ENCODE assay signal across 8 mouse cellular contexts in the genomic region with DNA sequence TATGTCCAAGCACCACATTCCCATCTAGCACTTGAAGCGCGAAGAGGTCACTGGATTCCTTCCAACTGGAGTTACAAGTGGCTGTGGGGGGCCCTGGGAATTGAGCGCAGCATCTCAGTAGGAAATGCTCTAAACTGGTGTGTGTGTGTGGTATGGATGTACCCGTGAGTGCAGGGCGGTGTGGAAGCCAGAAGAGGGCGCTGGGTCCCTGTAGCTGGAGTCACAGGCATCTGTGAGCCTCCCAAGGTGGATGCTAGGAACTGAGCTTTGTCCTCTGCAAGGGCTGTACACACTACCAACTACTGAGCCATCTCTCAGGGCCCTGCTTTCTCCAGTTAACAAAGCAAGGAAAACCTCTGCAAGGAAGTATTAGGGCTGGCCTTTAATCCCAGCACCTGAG. TPM values are rescaled to one million over a fixed set of nuclear protein-coding genes. Genes with fewer than 3 reads are reported as not detected.
DNase-seq lines count a peak whose midpoint lies in the region; ATAC-seq lines count a peak whose summit lies in the region.
"Had no signal": no experiment of that assay in that cellular context is flagged by ENCODE, and none has a peak within 500 bp of the region (broad histone marks: within the 10 kb centered on the region; RNA-seq: fewer than 3 reads in every experiment).

No protein-coding gene starts in this region.

- peaks cover 15% of the 10 kb centered on the region for H3K4me1 ChIP-seq in kidney, embryonic 16.5 days (ENCODE audit: insufficient read depth, low read length)

- no peak overlapping the region for H3K4me2 ChIP-seq in kidney, embryonic 16.5 days (replicated peaks; ENCODE audit: low read depth, low read length)

- H3K4me3 ChIP-seq in kidney, embryonic 16.5 days (ENCODE audit: low read length): no peak overlapping the region

- 91% methylated on average over 6 of the region's 6 CpGs for WGBS in kidney, embryonic 16.5 days

- H3K9me3 ChIP-seq in kidney, embryonic 16.5 days (ENCODE audit: low read length): no peaks in the 10 kb centered on the region

- ATAC-seq in kidney, embryonic 16.5 days (ENCODE audit: low FRiP score, low TSS enrichment): no peak
- ATAC-seq in inflammation-experienced regulatory T-cells, adult 6 months: no peak

- no peak overlapping the region; the same call in 1 of the 2 replicates for H3K9ac ChIP-seq in kidney, embryonic 16.5 days (replicated peaks; ENCODE audit: low read length)

- H3K36me3 ChIP-seq in kidney, embryonic 16.5 days (ENCODE audit: insufficient read depth, low read length): peaks cover 11% of the 10 kb centered on the region; the same call in 1 of the 2 replicates

- peak; percentile 20 for DNase-seq in kidney, adult 18-20 months
- DNase-seq in ES-CJ7 (ENCODE audit: low read depth, low spot score): peak; percentile 83
- DNase-seq in cerebellum, postnatal 14 days: peak; percentile 28 to 54
- peak; percentile 14 to 47 for DNase-seq in spleen, adult 18-20 months
- no peak for DNase-seq in right cerebral cortex, postnatal 4 days

- H3K27ac ChIP-seq in kidney, embryonic 16.5 days (ENCODE audit: low read length): no peak overlapping the region
- H3K27ac ChIP-seq: macrophage had no signal

- no peaks in the 10 kb centered on the region for H3K27me3 ChIP-seq in kidney, embryonic 16.5 days (ENCODE audit: insufficient read depth, low read length)

RNA-seq across cellular contexts. Expression of a gene that starts 2.5 kb away (rescaled TPM):
- 285 and 304 TPM in 2 replicates for polyA plus RNA-seq in kidney, embryonic 16.5 days (2015; fragmentation: Nextera tagmentation; extraction: Ambion mirVana)
- 100 to 1,000 TPM; 256 to 267 (median 261) TPM for polyA plus RNA-seq in inflammation-experienced regulatory T-cells, adult 6 months (2017; shearing (Covaris generic))

RNA-seq across cellular contexts. Expression of a gene that starts 26.6 kb away (rescaled TPM):
- 761 and 859 TPM in 2 replicates for polyA plus RNA-seq in kidney, embryonic 16.5 days (2015; fragmentation: Nextera tagmentation; extraction: Ambion mirVana)
- 1 to 10 TPM; 2.7 to 4.9 (median 4.4) TPM for polyA plus RNA-seq in inflammation-experienced regulatory T-cells, adult 6 months (2017; shearing (Covaris generic))

RNA-seq across cellular contexts. Expression of a gene that starts 33.4 kb away (rescaled TPM):
- 10.8 and 13.0 TPM in 2 replicates for polyA plus RNA-seq in kidney, embryonic 16.5 days (2015; fragmentation: Nextera tagmentation; extraction: Ambion mirVana)
- 1,000 to 10,000 TPM; 1,449 to 1,788 (median 1,727) TPM for polyA plus RNA-seq in inflammation-experienced regulatory T-cells, adult 6 months (2017; shearing (Covaris generic))

RNA-seq across cellular contexts. Expression of a gene that starts 38.3 kb away (rescaled TPM):
- 35.9 and 37.8 TPM in 2 replicates for polyA plus RNA-seq in kidney, embryonic 16.5 days (2015; fragmentation: Nextera tagmentation; extraction: Ambion mirVana)
- under 1 TPM in 2 of 3 experiments, not detected in 1; 0.97 to 0.98 TPM for polyA plus RNA-seq in inflammation-experienced regulatory T-cells, adult 6 months (2017; shearing (Covaris generic))
- polyA plus RNA-seq: macrophage had no signal

RNA-seq across cellular contexts. Expression of a gene that starts 49.0 kb away (rescaled TPM):
- polyA plus RNA-seq in kidney, embryonic 16.5 days (2015; fragmentation: Nextera tagmentation; extraction: Ambion mirVana): 0.35 TPM in 1 of 2 replicates, not detected in the other
- polyA plus RNA-seq in inflammation-experienced regulatory T-cells, adult 6 months (2017; shearing (Covaris generic)): not detected
- polyA plus RNA-seq: macrophage had no signal

Comparison
In these comparisons a context has a peak if more than half of its experiments do, and no peak if none do; other contexts are left out.
1. RNA of a gene that starts 26.6 kb away (polyA plus RNA-seq): 761 to 859 TPM in kidney, embryonic 16.5 days; 2.7 to 4.9 TPM in inflammation-experienced regulatory T-cells, adult 6 months; every median in the first group is over 100 times any median in the second.
2. RNA of a gene that starts 33.4 kb away (polyA plus RNA-seq): 1,449 to 1,788 TPM in inflammation-experienced regulatory T-cells, adult 6 months; 10.8 to 13.0 TPM in kidney, embryonic 16.5 days; every median in the first group is over 100 times any median in the second.